Mouse (Mus musculus) liver, adult 2 months (tissue): ENCODE measurements around the gene Mblac2.

ENCODE experiments used
- CTCF ChIP-seq: fragments of 200-500 bp; IDR thresholded peaks from 2 replicates; pipeline ENCODE4 v1.5.1; 2011; ENCODE audit warnings: low read depth, low read length, control low read depth
- POLR2A ChIP-seq: fragments of 200-500 bp; IDR thresholded peaks from 2 replicates; pipeline ENCODE4 v1.6.1; 2011; ENCODE audit warnings: low read length, control low read depth; ENCODE audit not compliant: insufficient read depth; ENCODE audit errors: extremely low read depth

DNA sequence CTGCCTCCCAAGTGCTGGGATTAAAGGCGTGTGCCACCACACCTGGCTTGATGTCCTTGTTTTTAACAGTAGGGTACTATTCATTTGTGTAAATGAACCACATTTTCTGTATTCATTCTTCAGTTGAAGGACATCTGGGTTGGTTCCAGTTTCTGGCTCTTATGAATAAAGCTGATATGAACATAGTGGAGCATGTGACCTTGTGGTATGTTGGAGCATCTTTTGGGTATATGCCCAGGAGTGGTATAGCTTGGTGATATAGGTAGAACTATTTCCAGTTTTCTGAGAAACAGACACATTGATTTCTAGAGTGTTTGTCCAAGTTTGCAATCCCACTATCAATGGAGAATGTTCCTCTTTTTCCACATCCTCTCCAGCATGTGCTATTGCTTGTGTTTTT lies 2.8 kb downstream of the Mblac2 start:
- TF ChIP-seq POLR2A (no peak), CTCF (no peak)
